Mouse (Mus musculus): ENCODE results near the gene Cc2d2a.

The Cc2d2a gene

DNA sequence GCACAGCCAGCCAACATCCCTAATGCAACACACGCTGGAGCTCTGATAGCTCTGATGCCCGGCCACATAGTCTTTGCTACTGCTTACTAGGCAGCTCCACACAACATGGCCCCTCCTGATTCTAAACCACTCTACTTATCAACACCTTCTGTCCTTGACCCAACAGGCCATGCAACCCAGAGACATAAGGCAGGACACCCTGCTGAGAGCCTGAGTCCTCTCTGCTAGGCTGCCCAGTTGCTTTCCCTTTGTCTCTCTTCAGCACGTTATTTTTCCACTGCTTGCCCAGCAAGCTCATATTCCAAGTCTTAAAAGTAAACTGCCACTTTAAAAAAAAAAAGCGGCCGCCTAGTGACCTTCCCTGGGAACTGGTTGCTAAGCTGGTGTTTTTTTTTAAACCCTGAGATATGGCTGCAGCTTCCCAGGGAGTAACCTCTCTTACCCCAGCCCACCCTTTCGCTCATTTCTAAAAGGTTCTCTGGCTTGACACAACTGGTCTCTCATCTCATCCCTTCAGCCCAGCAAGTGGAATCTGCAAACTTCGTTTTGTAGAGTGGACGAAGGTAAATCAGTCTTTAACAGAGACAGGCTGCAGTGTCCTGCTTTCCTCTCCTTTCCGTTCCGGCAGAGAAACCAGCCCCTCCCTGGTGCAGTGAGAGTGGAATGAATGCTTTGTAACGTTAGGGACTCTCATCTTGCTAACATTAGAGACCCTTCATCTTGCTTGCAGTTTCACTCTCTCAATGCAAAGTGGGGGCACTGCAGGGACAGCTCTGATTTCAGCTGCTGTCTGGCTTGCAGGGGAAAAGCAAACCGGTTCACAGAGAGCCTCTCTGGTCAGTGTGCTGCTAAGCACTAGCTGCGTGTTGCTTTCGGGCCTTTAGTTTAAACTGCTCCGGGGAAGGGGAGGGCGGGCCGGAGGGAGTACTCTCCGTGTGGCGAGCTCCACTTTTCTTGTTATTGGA lies at the start of gene Cc2d2a:
Cc2d2a (plus strand) TSS at position 350 of the 965 bp plus-strand sequence.
- in situ Hi-C loops (cut with MboI) = no loop called here

DNA sequence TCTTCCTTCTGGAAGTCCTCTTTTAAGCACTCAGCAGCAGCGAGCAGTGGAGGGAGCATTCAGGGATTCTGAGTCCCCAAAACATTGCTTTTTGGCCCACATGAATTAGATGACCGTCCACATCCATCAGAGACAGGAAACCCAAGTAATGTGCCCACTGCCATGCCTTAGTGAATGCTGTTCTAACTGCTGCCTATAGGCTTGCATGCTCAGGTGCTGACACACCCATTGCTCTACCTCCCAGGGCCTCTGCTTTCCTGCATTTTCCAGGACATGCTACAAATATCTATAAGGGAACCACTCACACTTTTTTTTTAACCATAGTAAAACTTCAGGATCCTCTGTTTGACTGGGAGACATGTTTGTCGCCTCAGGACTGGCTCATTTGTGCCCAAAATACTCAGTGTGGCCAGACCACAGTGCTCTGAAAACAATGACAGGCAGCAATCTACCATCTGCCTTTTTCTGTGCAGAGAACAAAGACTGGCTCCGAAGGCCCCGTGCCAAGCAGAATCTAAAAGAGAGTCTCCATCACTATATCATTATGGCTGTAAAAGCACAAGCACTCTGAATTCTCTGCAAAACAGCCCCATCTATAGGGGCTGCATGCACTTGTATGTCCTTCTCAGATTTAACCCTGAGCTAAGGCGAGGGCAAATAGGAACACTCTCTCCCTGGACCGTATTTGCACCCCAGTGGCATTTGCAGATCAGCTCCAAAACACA lies 40.4 kb upstream of the Cc2d2a start:
- in situ Hi-C loops (cut with MboI) = no loop called here

DNA sequence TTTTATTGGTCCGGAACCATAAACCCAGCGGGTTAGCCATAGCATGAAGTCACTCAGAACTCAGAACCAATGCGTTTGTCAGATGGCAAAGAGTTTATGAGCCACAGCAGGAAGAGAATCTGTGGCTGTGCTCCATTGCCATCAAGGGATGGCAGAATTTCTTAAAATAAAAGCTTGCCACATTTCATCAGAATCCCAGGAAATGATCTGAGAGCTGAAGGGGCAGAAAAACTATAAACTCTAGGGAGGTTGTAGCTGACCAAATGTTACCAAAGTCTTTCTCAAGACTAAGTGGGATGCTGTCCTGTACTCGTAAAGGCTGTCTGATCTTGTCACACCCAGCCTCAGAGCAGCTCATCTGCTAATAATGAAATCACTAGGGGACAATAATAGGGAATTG lies 36.7 kb upstream of the Cc2d2a start:
- in situ Hi-C loops (cut with MboI) = no loop called here

DNA sequence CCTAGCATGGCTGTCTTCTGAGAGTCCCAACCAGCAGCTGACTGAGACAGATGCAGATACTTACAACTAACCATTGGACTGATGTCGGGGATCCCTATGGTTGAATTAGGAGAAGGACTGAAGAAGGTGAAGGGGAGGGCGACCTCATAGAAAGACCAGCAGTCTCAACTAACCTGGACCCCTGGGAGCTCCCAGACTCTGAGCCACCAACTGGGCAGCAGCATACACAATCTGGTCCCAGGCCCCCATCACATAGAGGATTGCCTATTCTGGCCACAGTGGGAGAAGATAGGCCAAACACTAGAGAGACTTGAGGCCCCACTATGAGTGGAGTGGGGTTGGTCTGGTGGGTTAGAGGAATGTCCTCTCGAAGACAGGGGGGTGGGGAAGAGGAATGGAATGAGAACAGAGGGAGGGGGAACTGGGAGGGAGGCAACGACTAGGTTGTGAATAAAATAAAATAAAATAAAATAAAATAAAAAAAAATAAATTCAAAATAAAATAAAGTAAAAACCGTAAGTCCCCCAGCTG lies 28.0 kb upstream of the Cc2d2a start:
- in situ Hi-C loops (cut with MboI) = no loop called here

DNA sequence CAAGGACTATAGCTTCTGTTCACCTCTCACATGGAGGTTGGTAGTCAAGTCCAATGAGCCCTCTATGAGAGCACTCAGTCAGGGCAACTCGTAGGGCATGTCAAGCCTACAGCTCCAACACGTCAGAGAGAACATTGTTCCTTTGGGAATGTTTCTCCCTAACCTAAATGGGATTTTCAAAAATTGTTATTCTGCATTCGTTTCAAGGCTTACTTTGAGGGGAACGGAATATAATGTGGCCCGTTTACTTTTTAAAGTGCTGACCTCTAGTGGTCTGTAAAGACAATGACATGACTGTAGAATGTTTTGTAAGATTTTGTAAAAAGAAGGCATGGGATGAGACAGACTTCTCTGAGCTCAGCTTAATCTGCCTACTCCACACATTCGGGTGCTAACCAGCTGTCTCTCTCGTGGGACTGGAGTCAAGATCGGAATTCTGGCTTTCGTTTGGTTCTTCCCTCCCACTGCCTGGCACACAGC lies 27.5 kb upstream of the Cc2d2a start:
- in situ Hi-C loops (cut with MboI) = no loop called here

DNA sequence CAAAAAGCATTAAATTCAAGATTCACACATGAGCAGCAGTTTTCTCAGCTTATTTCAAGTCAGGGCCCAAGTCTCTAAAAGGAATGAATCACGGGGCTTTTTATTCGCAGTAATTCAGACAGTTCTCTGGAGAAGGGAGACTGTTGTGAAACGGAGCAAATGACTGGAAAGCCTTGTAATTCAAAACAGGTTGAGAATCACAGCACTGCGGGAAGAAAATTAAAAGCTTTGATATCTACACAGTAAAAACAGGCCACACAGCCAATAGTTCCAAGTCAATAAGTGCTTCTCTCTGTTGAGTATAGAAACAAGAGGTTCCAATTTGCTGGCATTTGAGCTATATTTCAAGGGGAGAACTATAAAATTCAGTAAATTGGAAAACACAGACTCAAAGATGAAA lies 17.1 kb upstream of the Cc2d2a start:
- in situ Hi-C loops (cut with MboI) = no loop called here

DNA sequence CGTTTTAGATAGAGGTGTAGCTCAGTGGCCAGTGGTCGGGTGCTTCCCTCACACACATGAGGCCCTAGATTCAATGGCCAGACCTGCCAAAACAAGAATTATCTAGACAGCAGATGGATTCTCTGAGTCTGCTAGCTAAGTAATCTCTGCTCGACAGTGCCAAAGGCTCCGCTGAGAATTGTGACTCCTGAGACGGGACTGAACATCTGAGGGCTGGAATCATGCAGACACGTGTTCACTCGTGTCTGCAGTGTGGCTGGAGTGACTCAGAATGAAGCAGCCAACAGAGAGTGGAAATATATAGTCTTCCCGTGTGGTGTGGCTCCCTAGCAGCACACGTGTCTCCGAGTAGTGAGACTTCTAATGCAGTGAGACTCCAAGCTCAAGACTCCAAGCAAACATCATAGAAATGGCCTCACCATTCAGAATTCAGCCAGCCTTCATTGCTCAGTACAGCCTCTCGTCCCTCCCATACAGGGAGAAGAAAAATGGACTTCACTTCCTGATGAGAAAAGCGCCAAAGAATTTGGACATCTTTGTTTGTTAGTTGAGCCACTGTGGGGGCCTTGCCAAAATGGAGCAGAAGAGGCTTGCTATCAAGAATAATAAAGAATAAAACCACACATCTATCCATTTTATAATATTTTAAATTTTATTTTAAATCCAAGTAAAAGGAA lies 14.9 kb upstream of the Cc2d2a start:
- in situ Hi-C loops (cut with MboI) = no loop called here

DNA sequence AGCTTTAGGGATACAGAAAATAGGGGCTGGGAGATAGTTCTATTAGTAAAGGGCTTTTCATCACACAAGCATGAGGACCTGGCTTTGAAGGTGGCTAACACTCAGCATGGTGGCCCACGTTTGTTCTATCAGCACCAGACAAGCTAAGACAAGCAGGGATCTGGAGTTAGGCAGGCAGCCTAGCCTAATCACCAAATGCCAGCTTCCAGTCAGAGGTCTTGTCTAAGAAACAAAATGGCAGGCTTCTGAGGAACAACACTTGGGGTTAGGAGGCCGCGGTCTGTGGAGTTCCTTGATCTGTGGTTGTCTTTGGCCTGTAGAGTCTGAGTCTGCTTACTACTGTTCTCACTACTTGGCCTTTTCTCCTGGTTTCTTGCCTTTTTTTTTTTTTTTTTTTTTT lies 648 bp upstream of the Cc2d2a start:
- in situ Hi-C loops (cut with MboI) = no loop called here

DNA sequence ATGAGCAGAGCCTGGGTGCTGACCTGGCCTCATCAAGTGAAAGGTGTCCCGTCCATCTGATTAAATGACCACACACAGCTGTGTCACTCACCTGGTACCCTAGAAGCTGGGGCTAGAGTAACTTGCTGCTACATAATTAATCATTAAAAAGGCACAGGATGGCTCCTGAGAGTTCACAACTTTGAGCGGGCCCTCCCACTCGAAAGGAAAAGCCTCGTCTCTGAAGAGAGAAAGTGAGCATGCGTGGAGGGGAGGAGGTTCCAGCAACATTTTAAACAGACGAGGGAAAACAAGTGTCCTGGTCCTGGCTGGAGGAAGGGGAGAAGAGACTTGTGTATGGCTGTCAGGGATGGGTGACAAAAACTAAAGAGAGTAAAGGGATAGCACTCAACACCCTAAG lies 1.4 kb downstream of the Cc2d2a start:
- in situ Hi-C loops (cut with MboI) = no loop called here

DNA sequence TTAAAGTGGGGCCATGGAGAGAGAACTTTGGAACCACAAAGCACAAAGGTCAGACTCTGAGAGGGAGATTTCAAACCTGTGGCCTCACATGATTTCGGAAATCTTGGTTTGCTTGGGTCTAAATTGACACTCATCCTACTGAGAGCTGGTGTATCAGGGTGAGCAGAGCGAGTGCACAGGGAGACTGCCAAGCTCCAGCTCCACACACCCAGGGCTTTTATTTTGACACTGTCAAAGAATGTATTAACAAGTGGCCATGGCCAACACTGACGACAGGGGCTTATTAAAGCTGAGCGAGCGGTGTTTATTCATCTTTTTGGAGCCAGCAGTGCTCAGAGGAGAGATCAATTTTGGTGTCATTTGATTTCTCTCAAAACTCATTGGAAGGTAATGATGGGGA lies 3.0 kb downstream of the Cc2d2a start:
- in situ Hi-C loops (cut with MboI) = no loop called here

DNA sequence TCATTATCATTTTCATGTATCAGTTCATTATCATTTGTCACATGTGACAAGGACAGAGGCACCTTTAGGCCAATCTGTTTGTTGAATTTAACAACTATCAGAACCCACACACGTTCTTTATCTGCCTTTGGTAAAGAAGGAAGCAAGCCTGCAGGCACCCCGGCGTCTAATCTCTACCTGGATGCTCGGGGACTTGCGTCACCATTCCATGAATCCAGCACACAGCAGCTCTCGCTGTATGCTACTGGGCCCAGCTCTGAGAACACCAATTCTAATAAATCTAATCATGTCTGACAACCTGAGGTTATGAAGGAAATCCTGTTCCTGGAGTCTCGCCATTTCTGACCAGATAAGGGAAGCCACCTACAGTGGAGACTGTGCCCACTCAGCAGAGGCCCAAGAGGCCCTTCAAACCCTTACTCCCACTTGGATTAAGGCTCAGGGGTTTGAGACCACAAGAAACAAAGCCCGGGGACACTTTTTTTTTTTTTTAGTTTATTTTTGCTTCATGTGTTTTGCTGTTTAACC lies 7.0 kb downstream of the Cc2d2a start:
- in situ Hi-C loops (cut with MboI) = no loop called here

DNA sequence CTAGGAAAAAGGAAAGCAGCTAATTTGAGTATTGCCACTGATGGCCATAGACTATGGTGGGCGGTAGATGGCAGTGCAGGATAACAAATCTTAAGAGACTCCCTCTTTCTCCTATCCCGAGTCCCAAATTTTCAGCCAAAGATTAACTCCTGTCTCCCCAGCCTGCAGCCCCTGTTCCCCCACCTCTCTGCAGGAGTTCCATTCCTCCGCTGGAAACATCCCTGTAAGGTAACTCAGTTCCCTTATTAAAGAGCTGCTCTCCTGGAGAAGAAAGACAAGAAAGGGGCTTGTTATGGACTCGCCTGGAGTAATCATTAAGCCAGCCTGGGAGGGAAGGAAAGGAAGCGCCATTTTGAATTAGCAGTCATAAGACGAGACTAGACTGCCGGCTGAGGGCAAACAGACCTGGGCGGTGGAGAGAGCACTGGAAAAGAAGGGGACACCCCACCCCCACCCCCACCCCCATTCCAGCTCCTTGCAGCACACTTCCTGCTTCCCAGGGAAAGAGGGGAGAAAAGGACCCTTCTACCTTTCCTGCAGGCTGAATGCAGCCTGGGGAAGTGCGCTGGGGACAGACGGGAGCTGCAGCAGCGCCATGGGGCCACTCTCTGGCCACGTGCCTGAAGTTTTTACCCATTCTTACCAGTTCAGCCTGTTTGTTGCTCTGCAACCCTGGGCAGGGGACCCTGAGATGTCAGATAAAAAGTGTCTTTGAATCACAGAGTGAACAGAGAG lies 10.2 kb downstream of the Cc2d2a start:
- in situ Hi-C loops (cut with MboI) = no loop called here

DNA sequence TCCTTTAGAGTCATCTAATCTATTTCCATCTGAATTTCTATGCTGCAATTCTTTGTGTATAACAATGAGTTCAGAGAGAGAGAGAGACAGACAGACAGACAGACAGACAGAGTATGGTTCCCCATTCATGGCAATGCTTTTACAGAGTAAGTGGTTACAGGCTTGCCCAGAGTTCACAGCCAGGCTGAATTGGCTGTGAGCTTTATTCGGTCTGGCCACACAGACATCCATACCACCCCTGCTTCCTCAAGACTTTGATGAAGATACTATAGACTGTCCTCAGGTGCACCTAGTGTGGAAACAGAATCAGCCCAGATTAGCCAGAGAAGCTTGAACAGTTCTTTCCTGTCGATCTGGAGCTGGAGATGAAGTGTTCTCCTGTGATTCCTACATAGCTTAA lies 10.9 kb downstream of the Cc2d2a start:
- in situ Hi-C loops (cut with MboI) = no loop called here

DNA sequence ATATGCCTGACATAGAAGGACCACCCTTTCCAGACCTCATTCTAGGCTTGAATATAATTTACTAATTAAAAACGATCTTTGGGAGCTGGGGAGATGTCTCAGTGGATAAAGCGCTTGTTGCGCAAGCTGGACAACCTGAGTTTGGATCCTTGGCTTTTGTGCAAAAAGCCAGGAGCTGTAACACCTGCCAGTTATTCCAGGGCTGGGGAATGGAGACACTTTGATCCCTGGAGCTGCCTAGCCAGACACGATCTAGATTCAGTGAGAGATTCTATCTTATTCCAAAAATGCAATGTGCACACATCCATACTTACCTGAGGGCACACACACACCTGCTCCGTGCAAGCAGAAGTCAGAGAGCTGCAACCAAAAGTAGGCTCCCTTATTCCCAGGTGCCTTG lies 23.3 kb downstream of the Cc2d2a start:
- in situ Hi-C loops (cut with MboI) = no loop called here

DNA sequence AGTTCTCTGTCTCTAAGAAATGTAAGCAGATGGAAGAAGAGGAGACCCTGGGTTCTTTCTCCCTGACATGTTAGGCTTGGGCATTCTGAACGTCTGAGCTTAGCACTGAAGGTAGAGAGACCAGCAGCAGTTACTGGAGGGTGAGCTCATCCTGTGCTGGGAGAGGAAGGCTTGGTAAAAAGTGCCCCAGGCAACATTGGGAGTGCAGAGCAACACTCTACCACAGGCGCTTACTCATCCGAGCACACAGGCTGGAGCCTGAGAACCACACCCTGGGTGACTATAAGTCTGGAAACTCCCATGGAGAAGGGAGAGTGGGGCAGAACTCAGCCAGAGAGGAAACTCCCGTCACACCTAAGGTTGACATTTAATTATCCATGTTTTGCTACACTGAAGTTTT lies 30.3 kb downstream of the Cc2d2a start:
- in situ Hi-C loops (cut with MboI) = no loop called here

DNA sequence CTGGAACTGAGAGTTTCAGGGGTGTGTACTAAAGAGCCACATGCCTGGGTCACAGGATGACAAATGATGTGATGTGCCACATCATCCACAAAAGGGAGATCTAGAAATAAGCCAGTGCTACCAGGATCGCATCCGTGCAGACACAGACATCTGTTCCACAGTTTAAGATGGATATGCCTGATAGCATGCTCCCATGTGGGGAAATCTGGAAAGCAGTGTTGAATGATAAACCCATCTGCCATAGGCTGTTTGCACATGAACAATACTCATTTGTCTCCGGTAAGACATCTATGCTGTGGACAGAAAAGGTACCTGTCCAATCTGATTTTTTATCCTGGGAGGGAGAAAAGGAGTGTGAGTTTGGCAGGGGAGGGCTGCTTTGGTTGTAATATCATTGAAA lies 35.0 kb downstream of the Cc2d2a start:
- in situ Hi-C loops (cut with MboI) = no loop called here

DNA sequence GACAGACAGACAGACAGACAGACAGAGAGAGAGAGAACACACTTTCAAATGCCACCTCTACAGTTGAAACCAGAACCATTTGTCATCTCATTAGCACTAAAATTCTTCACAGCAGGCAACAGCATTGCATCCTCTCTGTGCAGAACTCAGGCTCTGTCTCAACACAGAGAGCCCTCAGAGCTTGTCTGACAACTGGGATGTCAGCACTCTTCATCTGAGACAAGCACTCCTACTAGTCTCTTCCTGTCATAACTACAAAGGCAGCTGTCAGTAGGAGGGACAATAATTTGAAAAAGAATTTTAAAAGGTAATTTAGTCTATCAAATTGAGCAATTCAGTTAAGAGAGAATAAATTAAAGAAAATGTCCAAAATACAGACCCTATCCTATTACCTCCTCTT lies 37.1 kb downstream of the Cc2d2a start:
- in situ Hi-C loops (cut with MboI) = no loop called here

DNA sequence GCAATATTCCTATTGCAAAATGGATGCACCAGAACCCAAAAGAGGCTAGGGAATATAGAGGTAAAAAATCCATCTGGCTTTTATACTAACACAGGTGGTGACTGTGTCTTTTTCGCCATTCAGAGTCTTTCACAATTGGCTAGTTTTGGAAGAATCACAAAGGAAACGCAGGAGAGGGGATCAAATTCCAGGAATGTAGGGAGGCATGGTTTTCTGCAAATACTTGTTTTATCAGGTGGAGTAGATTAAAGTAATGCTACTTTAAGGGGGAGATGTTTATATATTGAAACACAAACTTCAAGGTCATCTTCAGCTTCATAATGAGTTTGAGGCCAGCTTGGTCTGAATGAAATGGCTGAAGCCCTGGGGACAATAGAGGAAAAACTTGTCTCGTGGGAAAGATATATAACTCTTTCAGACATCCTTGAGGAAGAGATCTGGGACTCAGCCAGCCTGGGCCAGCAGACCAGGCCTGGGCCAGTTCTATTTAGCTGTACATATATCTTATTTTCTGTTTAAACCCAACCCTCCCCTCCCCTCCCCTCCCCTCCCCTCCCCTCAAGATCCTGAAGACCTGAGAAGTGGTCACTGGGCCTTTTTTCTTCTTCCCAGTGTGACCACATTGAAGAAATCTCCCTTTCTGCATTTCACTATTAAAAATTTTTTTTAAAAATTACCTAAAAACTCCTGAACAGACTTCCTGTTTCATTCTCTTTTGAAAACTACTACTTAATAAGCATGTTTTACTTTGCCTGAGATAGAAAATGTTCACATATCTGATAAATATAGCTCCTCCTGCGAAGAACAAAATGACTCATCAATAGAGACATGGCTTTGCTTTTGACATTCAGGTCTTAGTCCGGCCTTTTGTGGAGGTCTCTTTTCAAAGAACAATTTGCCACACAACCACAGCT lies 59.6 kb downstream of the Cc2d2a start:
- in situ Hi-C loops (cut with MboI) = no loop called here

DNA sequence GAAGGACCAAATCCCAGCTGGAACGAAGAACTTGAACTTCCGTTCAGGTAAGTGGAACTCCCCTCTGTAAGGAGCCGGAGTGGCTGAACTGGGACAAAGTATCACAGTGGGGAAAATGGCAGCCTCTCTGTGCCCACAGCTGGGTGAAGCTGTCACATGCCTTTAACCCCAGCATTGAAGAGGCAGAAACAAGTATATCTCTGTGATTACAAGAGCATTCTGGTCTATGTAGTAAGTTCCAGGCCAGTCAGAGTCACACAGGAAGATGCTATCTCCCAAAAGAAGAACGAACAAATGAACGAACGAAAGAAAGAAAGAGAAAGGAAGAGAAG lies 60.3 kb downstream of the Cc2d2a start:
- in situ Hi-C loops (cut with MboI) = no loop called here

DNA sequence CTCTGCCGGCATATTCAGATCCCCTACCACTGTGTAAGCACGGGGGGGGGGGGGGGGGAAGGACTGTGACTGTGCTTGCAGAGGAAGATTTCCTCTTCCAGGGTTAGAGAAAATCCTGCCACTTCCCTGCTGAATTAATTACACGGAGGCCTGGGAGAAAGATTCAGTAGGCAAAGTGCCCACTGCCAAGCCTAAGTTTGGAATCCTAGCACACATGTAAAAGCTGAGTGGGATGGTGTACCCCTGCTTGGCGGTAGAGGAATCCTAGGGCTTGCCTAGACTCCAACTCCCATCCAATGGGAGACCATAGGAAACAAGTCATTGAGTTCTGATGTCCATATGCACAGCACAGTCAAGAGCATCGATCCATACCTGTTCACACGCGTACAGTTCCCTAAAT lies 61.7 kb downstream of the Cc2d2a start:
- in situ Hi-C loops (cut with MboI) = no loop called here
